Mouse (Mus musculus) CD4-positive, CD25-positive, alpha-beta regulatory T cell, adult 2 months (primary cell): ENCODE measurements around the gene Pcmt1.

Source experiments
- DNase-seq: peaks from one replicate; pipeline ENCODE4 v3.0.0-alpha.2; 2012; ENCODE audit warnings: low read depth, low spot score

Pcmt1 gene

GRCm38 (mm10) chr10:7589592-7590233 is 91.2 kb downstream of the Pcmt1 start, which contains the start of gene Lrp11:
TSS of gene Lrp11 (plus strand) at chr10:7589800.
- DNase-seq = peak; percentile 96

- DNase-seq = no peak
Observed at GRCm38 (mm10) chr10:7586771-7587170, 94.2 kb downstream of the Pcmt1 start.

- DNase-seq = no peak
Observed at GRCm38 (mm10) chr10:7582891-7583557, 97.9 kb downstream of the Pcmt1 start.

- DNase-seq = no peak
Observed at GRCm38 (mm10) chr10:7582157-7582890, 98.6 kb downstream of the Pcmt1 start.

GRCm38 (mm10) chr10:7581401-7581800 is 99.5 kb downstream of the Pcmt1 start:
- no peak for DNase-seq
